Mouse (Mus musculus) MEL (cell line): ENCODE data around the gene Sh3gl2.

ENCODE experiments used
- CHD1 ChIP-seq: IDR thresholded peaks from 2 replicates; pipeline ENCODE4 v1.6.1; 2012; ENCODE audit warnings: low read depth, mild to moderate bottlenecking, inconsistent platforms, low read length, improper control_type of control experiment
- CTCF ChIP-seq, 3 experiments: IDR thresholded peaks in 2 of 3; conservative IDR thresholded peaks in 1 of 3; 2 replicates each; pipeline ENCODE4 v1.5.1; 2011 to 2012; ENCODE audit warnings: low read length in 3 of 3, low read depth in 2 of 3, mild to moderate bottlenecking in 2 of 3, improper control_type of control experiment in 1 of 3, inconsistent platforms in 1 of 3, mixed read lengths in 1 of 3, moderate library complexity in 1 of 3; ENCODE audit not compliant: control insufficient read depth in 1 of 3, insufficient read depth in 1 of 3, poor library complexity in 1 of 3, severe bottlenecking in 1 of 3
- ELF1 ChIP-seq: IDR thresholded peaks from 2 replicates; pipeline ENCODE4 v1.6.1; 2014; ENCODE audit warnings: low read depth, mild to moderate bottlenecking, inconsistent platforms, low read length, improper control_type of control experiment, moderate library complexity
- EP300 ChIP-seq, 2 experiments: IDR thresholded peaks; 2 replicates each; pipeline ENCODE4 v1.6.1; 2011; ENCODE audit warnings: improper control_type of control experiment in 2 of 2, low read length in 2 of 2, low read depth in 1 of 2, mild to moderate bottlenecking in 1 of 2
- ETS1 ChIP-seq: IDR thresholded peaks from 2 replicates; pipeline ENCODE4 v1.6.1; 2012; ENCODE audit warnings: low read depth, mild to moderate bottlenecking, inconsistent platforms, low read length, improper control_type of control experiment, moderate library complexity
- GATA1 ChIP-seq: IDR thresholded peaks from 2 replicates; pipeline ENCODE4 v1.6.1; 2011; ENCODE audit warnings: low read depth, low read length, improper control_type of control experiment
- HCFC1 ChIP-seq: IDR thresholded peaks from 2 replicates; pipeline ENCODE4 v1.6.1; 2012; ENCODE audit warnings: low read depth, mild to moderate bottlenecking, inconsistent platforms, low read length, improper control_type of control experiment, moderate library complexity
- MAX ChIP-seq: IDR thresholded peaks from 2 replicates; pipeline ENCODE4 v1.6.1; 2011; ENCODE audit warnings: low read length, improper control_type of control experiment
- NELFE ChIP-seq: IDR thresholded peaks from 2 replicates; pipeline ENCODE4 v1.6.1; 2011; ENCODE audit warnings: low read depth, low read length, improper control_type of control experiment
- POLR2A ChIP-seq, 2 experiments: IDR thresholded peaks; 2 replicates each; pipeline ENCODE4 v1.6.1; 2011 to 2012; ENCODE audit warnings: low read length in 2 of 2, mild to moderate bottlenecking in 2 of 2, control low read depth in 1 of 2, improper control_type of control experiment in 1 of 2, low read depth in 1 of 2, moderate library complexity in 1 of 2; ENCODE audit not compliant: control insufficient read depth in 1 of 2, insufficient read depth in 1 of 2, poor library complexity in 1 of 2
- USF1 ChIP-seq: IDR thresholded peaks from 2 replicates; pipeline ENCODE4 v1.6.1; 2014; ENCODE audit warnings: low read depth, mild to moderate bottlenecking, inconsistent platforms, low read length, improper control_type of control experiment, moderate library complexity

DNA sequence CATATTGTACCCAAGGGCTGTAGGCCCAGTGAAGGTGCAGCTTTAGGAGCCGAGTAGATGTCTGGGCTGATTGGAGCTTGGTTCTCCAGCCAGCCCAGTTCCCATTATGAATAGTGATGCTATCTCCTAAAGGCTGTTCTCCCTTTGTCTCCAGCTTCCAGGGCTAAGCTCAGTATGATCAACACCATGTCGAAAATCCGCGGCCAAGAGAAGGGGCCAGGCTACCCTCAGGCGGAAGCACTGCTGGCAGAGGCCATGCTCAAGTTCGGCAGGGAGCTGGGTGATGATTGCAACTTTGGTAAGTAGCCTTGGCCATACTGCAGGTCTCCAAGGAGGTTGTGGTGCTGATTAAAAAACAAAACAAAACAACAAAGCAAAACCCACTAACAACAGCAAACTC lies 171.3 kb downstream of the Sh3gl2 start:
- TF ChIP-seq CTCF (IDR thresholded peaks at IDR 0.05 in 2 of 3, conservative IDR thresholded peaks at IDR 0.05 in 1 of 3; ENCODE audit: control insufficient read depth in 1 of 3, insufficient read depth in 1 of 3, low read depth in 2 of 3, low read length in 3 of 3, poor library complexity in 1 of 3, severe bottlenecking in 1 of 3) (no peak), ETS1 (no peak), POLR2A (IDR thresholded peaks at IDR 0.05; ENCODE audit: control insufficient read depth in 1 of 2, insufficient read depth in 1 of 2, low read depth in 1 of 2, low read length in 2 of 2, poor library complexity in 1 of 2) (no peak), EP300 (IDR thresholded peaks at IDR 0.05; ENCODE audit: low read depth in 1 of 2, low read length in 2 of 2) (no peak), CHD1 (no peak), NELFE (no peak), HCFC1 (no peak), USF1 (no peak), ELF1 (no peak), GATA1 (no peak), MAX (no peak)
